Mouse (Mus musculus): Measurements from ENCODE around the gene Nlrx1. TPM values are rescaled to one million over a fixed set of nuclear protein-coding genes. Genes with fewer than 3 reads are reported as not detected.
A peak's percentile ranks its signal among the peaks of the same experiment; 100 is the strongest.

Nlrx1 gene
- total RNA-seq, 1 experiment, result 1.1 TPM

GRCm38 (mm10) chr9:44286256-44286850, 18.0 kb upstream of the Nlrx1 start:
- TF ChIP-seq ZNF384 (IDR thresholded peaks at IDR 0.05; ENCODE audit: low read depth, low read length), result no peak
- TF ChIP-seq MAFK (IDR thresholded peaks at IDR 0.05; ENCODE audit: insufficient read depth, low read depth, low read length), result no peak
- H3K27ac ChIP-seq (ENCODE audit: insufficient read depth, low read depth, low read length, poor library complexity, severe bottlenecking), result no peak overlapping the region
- in situ Hi-C loops (cut with MboI; ENCODE audit: low sequenced_read_pairs in 2 of 2, unreplicated experiment in 2 of 2), result no loop called here

GRCm38 (mm10) chr9:44283183-44283582, 14.8 kb upstream of the Nlrx1 start:
- Histone ChIP-seq H3K4me1 (ENCODE audit: control insufficient read depth in 2 of 2, insufficient read depth in 2 of 2, low read length in 2 of 2, poor library complexity in 1 of 2) (peaks cover 0 to 12% of the 10 kb centered on the region in 2 experiments; a peak in 1 of 4 replicates), H3K4me3 (ENCODE audit: insufficient read depth in 1 of 2, low read depth in 1 of 2, low read length in 2 of 2, poor library complexity in 1 of 2, severe bottlenecking in 1 of 2) (no peak overlapping the region), H3K9me3 (ENCODE audit: control insufficient read depth, insufficient read depth, low read depth, low read length) (no peaks in the 10 kb centered on the region), H3K36me3 (ENCODE audit: control insufficient read depth, insufficient read depth, low read length, poor library complexity, severe bottlenecking) (no peaks in the 10 kb centered on the region), H3K27ac (ENCODE audit: insufficient read depth, low read depth, low read length, poor library complexity, severe bottlenecking) (no peak overlapping the region), H3K9ac (ENCODE audit: insufficient read depth, low read depth, low read length, poor library complexity, severe bottlenecking) (no peak overlapping the region)
- in situ Hi-C loops (cut with MboI; ENCODE audit: low sequenced_read_pairs in 2 of 2, unreplicated experiment in 2 of 2), result no loop called here
- DNase-seq (ENCODE audit: low read depth, low spot score), result no peak
- TF ChIP-seq MAFK (IDR thresholded peaks at IDR 0.05; ENCODE audit: insufficient read depth, low read depth, low read length), result no peak

More at GRCm38 (mm10) chr9:44286256-44286850, 18.0 kb upstream of the Nlrx1 start:
- Histone ChIP-seq H3K9ac (ENCODE audit: insufficient read depth, low read depth, low read length, poor library complexity, severe bottlenecking) (no peak overlapping the region), H3K9me3 (ENCODE audit: control insufficient read depth, insufficient read depth, low read depth, low read length) (no peaks in the 10 kb centered on the region), H3K4me3 (ENCODE audit: insufficient read depth in 1 of 2, low read depth in 1 of 2, low read length in 2 of 2, poor library complexity in 1 of 2, severe bottlenecking in 1 of 2) (no peak overlapping the region), H3K36me3 (ENCODE audit: control insufficient read depth, insufficient read depth, low read length, poor library complexity, severe bottlenecking) (no peaks in the 10 kb centered on the region), H3K4me1 (ENCODE audit: control insufficient read depth in 2 of 2, insufficient read depth in 2 of 2, low read length in 2 of 2, poor library complexity in 1 of 2) (peaks cover 0 to 17% of the 10 kb centered on the region in 2 experiments; a peak in 1 of 4 replicates)
- DNase-seq (ENCODE audit: low read depth, low spot score), result no peak

DNA sequence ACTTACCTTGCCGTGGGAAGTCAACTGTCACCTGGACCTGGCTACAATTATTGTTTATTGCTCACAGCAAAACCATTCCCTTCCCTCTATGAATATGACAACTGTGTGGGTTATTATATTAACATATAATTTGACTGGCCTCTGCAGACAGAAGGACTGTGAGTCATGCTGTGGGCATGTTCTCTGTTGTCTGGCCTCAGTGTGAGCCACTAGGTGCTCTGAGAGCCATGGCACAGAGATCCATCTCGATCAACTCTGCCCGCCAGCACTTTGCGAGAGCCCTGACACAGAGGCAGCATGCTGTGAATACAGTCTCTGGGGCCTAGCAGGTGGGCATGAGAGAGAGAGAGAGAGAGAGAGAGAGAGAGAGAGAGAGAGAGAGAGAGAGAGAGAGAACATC, 1.6 kb upstream of the Nlrx1 start:
- Histone ChIP-seq H3K9ac (ENCODE audit: insufficient read depth, low read depth, low read length, poor library complexity, severe bottlenecking) (no peak overlapping the region), H3K4me3 (ENCODE audit: insufficient read depth in 1 of 2, low read depth in 1 of 2, low read length in 2 of 2, poor library complexity in 1 of 2, severe bottlenecking in 1 of 2) (no peak overlapping the region), H3K4me1 (ENCODE audit: control insufficient read depth in 2 of 2, insufficient read depth in 2 of 2, low read length in 2 of 2, poor library complexity in 1 of 2) (peaks cover 0 to 2% of the 10 kb centered on the region in 2 experiments; a peak in 1 of 4 replicates), H3K9me3 (ENCODE audit: control insufficient read depth, insufficient read depth, low read depth, low read length) (no peaks in the 10 kb centered on the region), H3K27ac (ENCODE audit: insufficient read depth, low read depth, low read length, poor library complexity, severe bottlenecking) (no peak overlapping the region), H3K36me3 (ENCODE audit: control insufficient read depth, insufficient read depth, low read length, poor library complexity, severe bottlenecking) (no peaks in the 10 kb centered on the region)
- TF ChIP-seq HCFC1 (IDR thresholded peaks at IDR 0.05; ENCODE audit: borderline replicate concordance, insufficient read depth, low read length) (no peak), CHD2 (IDR thresholded peaks at IDR 0.05; ENCODE audit: low read depth, low read length) (no peak), ZNF384 (IDR thresholded peaks at IDR 0.05; ENCODE audit: low read depth, low read length) (no peak), MAFK (IDR thresholded peaks at IDR 0.05; ENCODE audit: insufficient read depth, low read depth, low read length) (no peak), ZC3H11A (IDR thresholded peaks at IDR 0.05; ENCODE audit: borderline replicate concordance, low read depth, low read length) (no peak)
- DNase-seq (ENCODE audit: low read depth, low spot score), result no peak
- in situ Hi-C loops (cut with MboI; ENCODE audit: low sequenced_read_pairs in 2 of 2, unreplicated experiment in 2 of 2), result no loop called here

DNA sequence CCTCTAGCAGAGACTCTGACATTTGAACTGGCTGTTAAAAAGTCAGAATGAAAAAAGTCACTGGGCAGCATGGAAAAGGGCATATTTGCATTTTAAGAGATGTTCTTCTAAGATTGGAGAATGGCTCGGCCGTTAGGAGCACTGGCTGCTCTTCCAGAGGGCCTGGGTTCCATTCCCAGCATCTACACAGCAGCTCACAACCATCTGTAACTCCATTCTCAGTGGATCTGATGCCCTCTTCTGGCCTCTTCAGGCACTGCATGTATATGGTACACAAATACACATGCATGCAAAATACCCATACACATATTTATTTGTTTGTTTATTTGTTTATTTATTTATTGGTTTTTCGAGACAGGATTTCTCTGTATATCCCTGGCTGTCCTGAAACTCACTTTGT, 678 bp upstream of the Nlrx1 start:
- Histone ChIP-seq H3K4me1 (ENCODE audit: control insufficient read depth in 2 of 2, insufficient read depth in 2 of 2, low read length in 2 of 2, poor library complexity in 1 of 2) (peaks cover 0 to 2% of the 10 kb centered on the region in 2 experiments; a peak in 2 of 4 replicates), H3K36me3 (ENCODE audit: control insufficient read depth, insufficient read depth, low read length, poor library complexity, severe bottlenecking) (no peaks in the 10 kb centered on the region), H3K9ac (ENCODE audit: insufficient read depth, low read depth, low read length, poor library complexity, severe bottlenecking) (no peak overlapping the region), H3K9me3 (ENCODE audit: control insufficient read depth, insufficient read depth, low read depth, low read length) (no peaks in the 10 kb centered on the region), H3K4me3 (ENCODE audit: insufficient read depth in 1 of 2, low read depth in 1 of 2, low read length in 2 of 2, poor library complexity in 1 of 2, severe bottlenecking in 1 of 2) (no peak overlapping the region), H3K27ac (ENCODE audit: insufficient read depth, low read depth, low read length, poor library complexity, severe bottlenecking) (no peak overlapping the region)
- in situ Hi-C loops (cut with MboI; ENCODE audit: low sequenced_read_pairs in 2 of 2, unreplicated experiment in 2 of 2), result no loop called here
- peak; percentile 44 for DNase-seq (ENCODE audit: low read depth, low spot score)
- TF ChIP-seq HCFC1 (IDR thresholded peaks at IDR 0.05; ENCODE audit: borderline replicate concordance, insufficient read depth, low read length) (no peak), CHD2 (IDR thresholded peaks at IDR 0.05; ENCODE audit: low read depth, low read length) (no peak), MAFK (IDR thresholded peaks at IDR 0.05; ENCODE audit: insufficient read depth, low read depth, low read length) (no peak), ZNF384 (IDR thresholded peaks at IDR 0.05; ENCODE audit: low read depth, low read length) (no peak), ZC3H11A (IDR thresholded peaks at IDR 0.05; ENCODE audit: borderline replicate concordance, low read depth, low read length) (no peak)

- no peaks in the 10 kb centered on the region for H3K9me3 ChIP-seq (ENCODE audit: control insufficient read depth, insufficient read depth, low read depth, low read length)
- H3K4me3 ChIP-seq (ENCODE audit: insufficient read depth in 1 of 2, low read depth in 1 of 2, low read length in 2 of 2, poor library complexity in 1 of 2, severe bottlenecking in 1 of 2), result peak overlapping the region; percentile 71 to 76
- peak; percentile 73 for DNase-seq (ENCODE audit: low read depth, low spot score)
- in situ Hi-C loops (cut with MboI; ENCODE audit: low sequenced_read_pairs in 2 of 2, unreplicated experiment in 2 of 2), result no loop called here
- H3K4me1 ChIP-seq (ENCODE audit: control insufficient read depth in 2 of 2, insufficient read depth in 2 of 2, low read length in 2 of 2, poor library complexity in 1 of 2), result peaks cover 0 to 2% of the 10 kb centered on the region in 2 experiments; a peak in 3 of 4 replicates
- peak overlapping the region; percentile 74 for H3K9ac ChIP-seq (ENCODE audit: insufficient read depth, low read depth, low read length, poor library complexity, severe bottlenecking)
- no peaks in the 10 kb centered on the region for H3K36me3 ChIP-seq (ENCODE audit: control insufficient read depth, insufficient read depth, low read length, poor library complexity, severe bottlenecking)
- TF ChIP-seq ZC3H11A (IDR thresholded peaks at IDR 0.05; ENCODE audit: borderline replicate concordance, low read depth, low read length) (no peak), CHD2 (IDR thresholded peaks at IDR 0.05; ENCODE audit: low read depth, low read length) (no peak), HCFC1 (IDR thresholded peaks at IDR 0.05; ENCODE audit: borderline replicate concordance, insufficient read depth, low read length) (no peak), MAFK (IDR thresholded peaks at IDR 0.05; ENCODE audit: insufficient read depth, low read depth, low read length) (no peak), ZNF384 (IDR thresholded peaks at IDR 0.05; ENCODE audit: low read depth, low read length) (no peak)
- no peak overlapping the region for H3K27ac ChIP-seq (ENCODE audit: insufficient read depth, low read depth, low read length, poor library complexity, severe bottlenecking)
These were observed 405 bp downstream of the Nlrx1 start for GRCm38 (mm10) chr9:44268027-44268360.
